Mouse (Mus musculus): Measurements from ENCODE around the gene Slc36a4.

DNA sequence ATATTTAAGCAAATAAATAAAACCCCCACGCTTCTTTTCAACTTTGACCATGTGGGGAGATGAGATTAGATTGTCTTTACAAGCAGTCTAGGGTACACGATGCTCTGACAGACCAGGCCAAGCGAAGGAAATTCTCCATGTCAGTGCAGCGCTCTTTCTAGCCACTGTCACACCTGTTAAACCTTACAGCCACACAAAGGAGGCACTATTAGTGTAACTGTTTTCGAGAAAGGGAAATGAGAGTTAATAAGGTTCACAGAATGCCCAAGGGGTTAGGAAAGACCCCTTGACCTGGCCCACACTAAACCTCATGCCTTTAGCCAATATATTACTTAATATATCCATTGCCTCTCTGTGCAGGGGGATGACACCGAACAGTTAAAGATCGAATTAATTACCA is 37.1 kb downstream of the Slc36a4 start:
- no peak for TF ChIP-seq CTCF (IDR thresholded peaks at IDR 0.05; ENCODE audit: low read depth, low read length)
- no peak for TF ChIP-seq EP300 (IDR thresholded peaks at IDR 0.05; ENCODE audit: insufficient read depth, low read depth, low read length)
- no peak for TF ChIP-seq POLR2A (IDR thresholded peaks at IDR 0.05; ENCODE audit: insufficient read depth, low read length)
